Mouse (Mus musculus) liver, embryonic 15.5 days (tissue): ENCODE measurements around the gene Ralgapa1. TPM values are rescaled to one million over a fixed set of nuclear protein-coding genes. Genes with fewer than 3 reads are reported as not detected.
A peak's percentile ranks its signal among the peaks of the same experiment; 100 is the strongest.
"Not testable (repeated sequence)": the region's sequence is repeated elsewhere in the genome, so short reads cannot be mapped to it uniquely, and the experiment has no call there.

ENCODE experiments used
- ATAC-seq: fragments of 200-750 bp; cut with Nextera tagmentation; 2 replicates; pipeline ENCODE4 v1.8.0; 2017; ENCODE audit warnings: moderate number of reproducible peaks, mild to moderate bottlenecking, moderate library complexity; ENCODE audit not compliant: insufficient read depth
- H3K27ac ChIP-seq: fragments of 300-500 bp; sonication (generic); replicated peaks from 2 replicates; pipeline ENCODE4 v1.5.1; 2015; ENCODE audit warnings: mild to moderate bottlenecking, inconsistent platforms
- H3K27me3 ChIP-seq: fragments of 300-500 bp; sonication (generic); 2 replicates; pipeline ENCODE4 v1.6.1; 2015; ENCODE audit warnings: mild to moderate bottlenecking, inconsistent platforms
- H3K36me3 ChIP-seq: fragments of 300-500 bp; sonication (generic); replicated peaks from 2 replicates; pipeline ENCODE4 v1.6.1; 2015; ENCODE audit warnings: moderate library complexity, mild to moderate bottlenecking, inconsistent platforms
- H3K4me1 ChIP-seq: fragments of 300-500 bp; sonication (generic); replicated peaks from 2 replicates; pipeline ENCODE4 v1.6.1; 2015; ENCODE audit warnings: inconsistent platforms
- H3K4me2 ChIP-seq: fragments of 300-500 bp; sonication (generic); 2 replicates; pipeline ENCODE4 v1.6.1; 2015; ENCODE audit warnings: moderate library complexity, mild to moderate bottlenecking, inconsistent platforms
- H3K4me3 ChIP-seq: fragments of 300-500 bp; sonication (generic); replicated peaks from 2 replicates; pipeline ENCODE4 v1.5.1; 2015; ENCODE audit warnings: mild to moderate bottlenecking, inconsistent platforms
- H3K9ac ChIP-seq: fragments of 300-500 bp; sonication (generic); 2 replicates; pipeline ENCODE4 v1.6.1; 2015; ENCODE audit warnings: moderate library complexity, mild to moderate bottlenecking, inconsistent platforms
- H3K9me3 ChIP-seq: fragments of 300-500 bp; sonication (generic); replicated peaks from 2 replicates; pipeline ENCODE4 v1.6.1; 2016; ENCODE audit warnings: inconsistent platforms
- WGBS: fragments of 180-500 bp; shearing (Covaris S2); methylation state at CpG from one replicate; pipeline ENCODE4 v1.1.7; 2015; ENCODE audit warnings: mixed read lengths; ENCODE audit not compliant: insufficient replicate concordance; 5-methylcytosine and 5-hydroxymethylcytosine counted together
- polyA plus RNA-seq: library from polyadenylated mRNA; unstranded; fragments of >200 nt; fragmentation: Nextera tagmentation; extraction: Ambion mirVana; gene quantifications from 2 replicates; pipeline ENCODE4 v1.2.1, GENCODE M21; 2015

Ralgapa1 gene
- polyA plus RNA-seq, 1 experiment from 2014 or later: 3.2 TPM

DNA sequence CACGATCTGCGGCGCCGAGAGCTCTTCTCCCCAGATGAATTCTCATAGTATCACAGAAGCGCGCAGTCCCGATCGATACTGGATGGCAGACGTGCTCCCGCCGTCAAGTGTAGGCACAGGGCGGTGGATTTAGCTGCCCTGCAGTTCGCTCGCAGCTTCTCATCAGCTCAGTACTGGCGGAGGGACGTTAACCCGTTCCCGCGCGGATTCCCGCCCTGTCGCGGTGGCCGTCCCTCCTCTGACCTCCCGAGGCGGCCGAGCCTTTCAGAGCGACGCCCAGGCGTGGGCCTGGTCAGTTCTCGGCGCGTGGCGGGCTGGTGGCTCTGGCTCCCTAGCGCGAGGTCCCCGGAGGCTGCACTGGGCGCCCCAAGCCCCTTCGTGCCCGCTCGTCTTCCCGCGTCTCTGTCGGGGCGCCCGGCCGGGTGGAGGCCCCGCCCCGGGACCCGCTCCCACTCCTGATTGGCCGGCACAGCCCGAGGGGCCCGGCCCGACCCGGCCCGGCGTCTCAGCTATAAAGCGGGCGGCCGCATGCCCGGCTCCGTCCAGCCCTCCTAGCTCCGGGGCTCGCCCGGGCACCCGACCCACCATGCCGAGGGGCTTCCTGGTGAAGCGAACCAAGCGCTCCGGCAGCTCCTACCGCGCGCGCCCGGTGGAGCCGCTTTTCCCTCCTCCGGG lies 221.9 kb downstream of the Ralgapa1 start, which contains the start of gene Insm2:
TSS of gene Insm2 (plus strand) at position 541 of the 675 bp plus-strand sequence.
- peaks cover 22% of the 10 kb centered on the region for H3K4me1 ChIP-seq
- peak within 1 kb of the TSS; percentile 69 for H3K4me2 ChIP-seq
- no peaks in the 10 kb centered on the region for H3K36me3 ChIP-seq
- no peaks in the 10 kb centered on the region for H3K9me3 ChIP-seq
- no peak for ATAC-seq
- no peak within 1 kb of the TSS for H3K27ac ChIP-seq
- no peak within 1 kb of the TSS for H3K9ac ChIP-seq
- WGBS: 2% methylated on average over 77 of the region's 77 CpGs
- peaks cover 69% of the 10 kb centered on the region for H3K27me3 ChIP-seq
- peak within 1 kb of the TSS; percentile 46 for H3K4me3 ChIP-seq

DNA sequence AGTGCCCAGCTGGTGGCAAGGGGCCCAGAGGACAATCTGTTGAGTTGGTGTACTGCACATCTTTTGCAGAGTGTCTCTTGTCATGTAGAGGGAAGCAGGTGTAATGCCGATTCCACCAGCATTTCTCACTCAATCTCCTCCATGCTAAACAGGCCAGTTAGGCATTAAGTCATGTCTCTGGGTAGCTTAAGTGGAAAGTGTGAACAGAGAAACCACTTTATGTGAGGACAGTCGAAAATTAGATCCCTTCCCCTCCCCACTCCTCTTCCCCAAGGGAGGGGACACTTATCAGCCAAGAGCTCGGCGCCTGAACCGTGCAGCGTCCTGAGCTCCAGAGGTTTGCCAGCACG lies 222.5 kb downstream of the Ralgapa1 start:
- no peak overlapping the region for H3K27ac ChIP-seq
- no peak for ATAC-seq
- H3K4me2 ChIP-seq: peak overlapping the region; percentile 69
- no peaks in the 10 kb centered on the region for H3K9me3 ChIP-seq
- 0 out of 2 replicates have a peak overlapping the region, but pooled peaks have one; percentile 46 for H3K4me3 ChIP-seq
- peaks cover 22% of the 10 kb centered on the region for H3K4me1 ChIP-seq
- no peak overlapping the region for H3K9ac ChIP-seq
- WGBS: 6% methylated on average over 7 of the region's 7 CpGs
- no peaks in the 10 kb centered on the region for H3K36me3 ChIP-seq
- peaks cover 69% of the 10 kb centered on the region for H3K27me3 ChIP-seq

DNA sequence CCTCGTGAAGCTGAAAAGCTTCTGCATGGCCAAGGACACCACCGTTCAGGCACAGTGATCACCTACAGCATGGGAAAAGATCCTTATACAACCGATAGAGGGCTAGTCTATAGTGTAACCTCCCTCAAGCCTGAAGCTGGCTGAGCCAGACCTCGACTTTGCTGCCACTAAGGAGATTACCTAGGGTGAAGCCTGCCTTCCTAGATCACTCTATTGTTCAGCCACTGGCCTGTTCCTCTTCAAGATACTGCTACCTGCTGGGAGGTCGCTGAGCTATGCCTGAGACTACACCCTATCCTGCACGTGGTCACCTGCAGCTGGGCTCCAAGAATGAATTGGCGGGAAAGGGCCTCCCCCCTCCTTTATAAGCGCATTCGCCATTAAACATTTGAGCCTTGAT lies 234.0 kb downstream of the Ralgapa1 start:
- WGBS: 46% methylated on average over 9 of the region's 9 CpGs
- not testable (repeated sequence) for H3K27me3 ChIP-seq, ATAC-seq, H3K4me1 ChIP-seq, H3K9me3 ChIP-seq, H3K36me3 ChIP-seq, H3K27ac ChIP-seq, H3K9ac ChIP-seq, H3K4me2 ChIP-seq, H3K4me3 ChIP-seq

DNA sequence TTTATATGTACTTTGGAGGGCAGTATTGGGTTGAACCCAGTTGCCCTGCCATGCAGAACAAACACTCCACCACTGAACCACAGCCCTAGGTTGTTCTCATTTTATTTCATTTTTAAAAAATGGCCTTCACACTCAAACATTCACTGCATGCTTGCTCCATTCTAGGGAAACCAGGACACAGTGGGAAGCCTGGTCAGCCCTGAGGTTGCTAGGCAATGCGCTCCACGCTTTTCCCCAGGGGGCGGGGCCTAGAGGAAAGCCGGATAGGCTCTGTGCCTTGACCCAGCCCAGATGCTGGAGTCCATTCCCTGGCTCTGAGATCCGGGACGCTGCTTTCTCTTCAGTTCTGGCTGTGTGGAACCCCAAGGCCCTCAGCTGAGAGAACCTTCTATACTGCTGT lies 247.2 kb downstream of the Ralgapa1 start:
- H3K4me2 ChIP-seq: no peak overlapping the region
- H3K27ac ChIP-seq: no peak overlapping the region
- ATAC-seq: no peak
- H3K9me3 ChIP-seq: no peaks in the 10 kb centered on the region
- 10% methylated on average over 6 of the region's 6 CpGs for WGBS
- H3K9ac ChIP-seq: no peak overlapping the region
- H3K4me3 ChIP-seq: no peak overlapping the region
- H3K36me3 ChIP-seq: no peaks in the 10 kb centered on the region
- H3K27me3 ChIP-seq: no peaks in the 10 kb centered on the region
- no peaks in the 10 kb centered on the region for H3K4me1 ChIP-seq

DNA sequence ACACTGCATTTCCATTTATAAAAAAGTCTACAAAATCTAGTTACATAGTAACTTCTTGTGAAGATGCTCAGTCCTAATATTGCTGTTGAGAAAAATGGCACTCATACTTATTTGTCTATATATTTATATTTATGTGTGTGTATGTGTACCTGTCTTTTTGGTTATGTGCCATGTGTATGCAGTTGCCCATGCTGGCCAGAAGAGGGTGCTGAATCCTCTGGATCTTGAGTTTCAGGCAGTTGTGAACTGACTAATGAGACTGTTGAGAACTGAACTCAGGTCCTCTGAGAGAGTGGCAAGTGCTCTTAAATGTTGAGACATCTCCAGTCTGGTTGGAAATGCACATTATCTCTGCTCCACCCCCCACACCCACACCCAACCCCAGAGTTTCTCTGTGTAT lies 247.9 kb downstream of the Ralgapa1 start:
- Histone ChIP-seq H3K9ac (no peak overlapping the region), H3K9me3 (no peaks in the 10 kb centered on the region), H3K27me3 (no peaks in the 10 kb centered on the region), H3K4me2 (no peak overlapping the region), H3K4me1 (no peaks in the 10 kb centered on the region), H3K36me3 (no peaks in the 10 kb centered on the region), H3K27ac (no peak overlapping the region), H3K4me3 (no peak overlapping the region)
- ATAC-seq: no peak

DNA sequence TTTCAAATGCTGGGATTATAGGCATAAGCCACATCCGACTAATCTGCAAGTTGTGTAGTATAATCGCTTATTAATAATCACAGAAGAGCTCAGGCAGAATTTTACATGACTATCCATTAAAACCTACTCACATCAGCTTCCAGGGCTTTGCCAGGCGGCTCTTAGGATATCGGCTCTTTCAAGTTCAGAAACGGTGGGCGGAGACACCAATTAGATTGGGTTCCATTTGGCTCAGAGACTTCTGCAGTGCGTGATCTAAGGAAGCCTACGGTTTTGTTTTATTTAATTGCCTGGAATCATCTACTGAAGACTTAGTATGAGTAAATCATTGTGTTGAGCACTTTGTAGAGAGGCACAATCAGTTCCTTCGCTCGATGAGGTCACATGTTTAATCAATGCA lies 249.3 kb downstream of the Ralgapa1 start:
- Histone ChIP-seq H3K4me1 (no peaks in the 10 kb centered on the region), H3K27me3 (no peaks in the 10 kb centered on the region), H3K36me3 (no peaks in the 10 kb centered on the region), H3K27ac (no peak overlapping the region), H3K9me3 (no peaks in the 10 kb centered on the region), H3K4me3 (no peak overlapping the region), H3K9ac (no peak overlapping the region), H3K4me2 (no peak overlapping the region)
- no peak for ATAC-seq
- WGBS: 74% methylated on average over 10 of the region's 10 CpGs

DNA sequence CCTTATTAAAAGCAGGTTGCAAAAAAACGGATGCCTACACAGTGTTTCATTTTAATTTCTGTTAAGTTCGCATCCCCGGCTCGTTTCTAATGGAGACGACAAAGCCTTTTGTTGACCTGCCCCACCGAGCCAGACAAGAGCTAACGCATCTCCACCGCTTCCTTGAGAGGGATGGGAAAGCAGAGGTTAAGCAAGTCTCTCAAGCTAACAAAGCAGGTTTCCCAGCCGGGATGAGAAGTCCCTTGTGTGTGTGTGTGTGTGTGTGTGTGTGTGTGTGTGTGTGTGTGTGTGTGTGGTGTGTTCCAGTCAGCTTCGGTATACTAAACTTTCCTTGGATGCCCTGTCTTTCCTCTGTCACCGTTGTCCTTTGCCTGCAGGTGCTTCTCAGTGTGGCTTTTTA lies 249.8 kb downstream of the Ralgapa1 start:
- WGBS: 71% methylated on average over 11 of the region's 11 CpGs
- ATAC-seq: no peak
- Histone ChIP-seq H3K4me3 (no peak overlapping the region), H3K27me3 (no peaks in the 10 kb centered on the region), H3K4me1 (no peaks in the 10 kb centered on the region), H3K4me2 (no peak overlapping the region), H3K9ac (no peak overlapping the region), H3K36me3 (no peaks in the 10 kb centered on the region), H3K9me3 (no peaks in the 10 kb centered on the region), H3K27ac (no peak overlapping the region)

DNA sequence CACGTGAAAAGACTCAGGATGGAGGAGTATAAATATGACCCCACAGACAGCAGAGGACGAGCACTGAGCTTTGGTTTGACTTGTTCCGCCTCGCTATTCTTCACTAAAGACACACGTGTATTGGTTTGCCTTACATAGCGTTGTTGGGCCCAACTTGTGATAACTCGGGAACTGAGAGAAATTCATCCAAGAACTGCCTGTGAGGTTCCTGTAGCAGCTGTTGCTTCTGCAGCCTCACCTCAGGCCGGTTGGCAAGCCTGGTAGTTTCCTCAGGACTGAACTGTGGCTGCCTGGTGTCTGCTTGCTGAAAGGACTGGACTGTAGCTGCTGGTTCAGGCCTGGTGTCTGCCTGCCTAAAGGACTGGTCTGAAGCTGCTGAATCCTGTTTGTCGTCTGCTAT lies 250.3 kb downstream of the Ralgapa1 start:
- no peaks in the 10 kb centered on the region for H3K9me3 ChIP-seq
- no peak overlapping the region for H3K27ac ChIP-seq
- no peaks in the 10 kb centered on the region for H3K36me3 ChIP-seq
- WGBS: 69% methylated on average over 9 of the region's 9 CpGs
- H3K9ac ChIP-seq: no peak overlapping the region
- H3K4me2 ChIP-seq: no peak overlapping the region
- H3K4me3 ChIP-seq: no peak overlapping the region
- ATAC-seq: no peak
- no peaks in the 10 kb centered on the region for H3K4me1 ChIP-seq
- H3K27me3 ChIP-seq: no peaks in the 10 kb centered on the region

DNA sequence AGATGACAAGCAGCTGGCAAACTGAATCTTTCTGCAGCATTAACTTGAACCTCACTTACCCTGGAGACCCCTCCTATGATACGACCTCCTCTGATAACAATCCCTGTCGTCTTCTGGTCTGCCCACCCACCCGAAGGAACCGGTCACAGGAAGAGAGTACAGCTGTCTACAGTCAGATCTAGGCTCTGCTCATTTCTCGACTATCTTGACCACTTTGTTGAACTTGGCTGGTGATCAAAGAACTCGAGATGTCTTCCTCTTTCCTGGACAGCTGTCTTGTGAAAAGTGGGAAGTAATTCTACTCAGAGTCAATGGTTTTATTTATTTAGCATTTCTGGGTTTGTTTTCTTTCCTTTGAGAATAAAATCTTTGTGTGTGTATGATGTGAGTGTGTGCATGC lies 251.3 kb downstream of the Ralgapa1 start:
- no peaks in the 10 kb centered on the region for H3K27me3 ChIP-seq
- H3K4me3 ChIP-seq: no peak overlapping the region
- H3K9ac ChIP-seq: no peak overlapping the region
- no peak for ATAC-seq
- H3K27ac ChIP-seq: no peak overlapping the region
- H3K9me3 ChIP-seq: no peaks in the 10 kb centered on the region
- H3K4me2 ChIP-seq: no peak overlapping the region
- no peaks in the 10 kb centered on the region for H3K36me3 ChIP-seq
- WGBS: 20% methylated on average over 6 of the region's 6 CpGs
- no peaks in the 10 kb centered on the region for H3K4me1 ChIP-seq

DNA sequence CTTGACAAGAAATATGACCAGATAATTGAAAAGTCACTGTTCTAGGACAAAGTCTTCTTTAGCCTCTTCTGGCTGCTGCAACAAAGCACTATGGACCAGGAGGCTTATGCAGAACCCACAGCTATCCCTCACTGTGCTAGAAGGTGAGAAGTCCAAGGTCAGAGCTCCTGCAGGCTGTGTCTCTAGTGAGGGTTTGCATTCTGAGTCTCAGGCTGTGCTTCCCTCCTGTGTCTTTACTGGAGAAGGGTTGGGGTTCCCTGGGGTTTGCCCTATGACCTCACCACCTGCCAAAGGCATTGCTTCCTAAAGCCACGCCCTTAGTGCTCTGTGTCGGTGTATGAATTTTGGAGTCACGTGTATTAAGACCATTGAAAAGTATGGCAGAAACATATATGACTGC lies 252.5 kb downstream of the Ralgapa1 start:
- H3K4me2 ChIP-seq: no peak overlapping the region
- no peak overlapping the region for H3K27ac ChIP-seq
- H3K4me1 ChIP-seq: no peaks in the 10 kb centered on the region
- 63% methylated on average over 3 of the region's 3 CpGs for WGBS
- H3K9me3 ChIP-seq: no peaks in the 10 kb centered on the region
- H3K4me3 ChIP-seq: no peak overlapping the region
- no peaks in the 10 kb centered on the region for H3K27me3 ChIP-seq
- no peak for ATAC-seq
- no peaks in the 10 kb centered on the region for H3K36me3 ChIP-seq
- no peak overlapping the region for H3K9ac ChIP-seq

DNA sequence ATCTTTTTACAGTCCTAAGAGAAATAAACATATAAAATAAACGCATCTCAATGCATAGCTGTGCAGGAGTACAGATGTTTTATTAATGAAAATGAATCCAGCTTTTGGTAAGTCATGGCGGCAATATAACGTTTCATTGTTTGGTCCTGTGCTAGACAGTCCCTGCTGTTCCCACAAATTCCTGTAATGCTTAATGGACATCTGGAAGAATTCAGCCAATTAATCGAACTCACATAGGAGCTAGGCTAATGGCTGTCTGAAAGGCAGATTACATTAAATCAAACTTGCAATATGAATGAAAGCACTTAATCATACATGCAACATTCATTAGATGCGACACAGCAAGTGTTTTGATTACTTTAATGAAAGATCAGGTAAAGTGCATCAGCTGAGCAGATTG lies 254.1 kb downstream of the Ralgapa1 start:
- H3K9ac ChIP-seq: no peak overlapping the region
- no peak for ATAC-seq
- H3K4me2 ChIP-seq: no peak overlapping the region
- WGBS: 68% methylated on average over 5 of the region's 5 CpGs
- no peak overlapping the region for H3K4me3 ChIP-seq
- no peaks in the 10 kb centered on the region for H3K27me3 ChIP-seq
- H3K36me3 ChIP-seq: no peaks in the 10 kb centered on the region
- H3K4me1 ChIP-seq: no peaks in the 10 kb centered on the region
- H3K27ac ChIP-seq: no peak overlapping the region
- H3K9me3 ChIP-seq: no peaks in the 10 kb centered on the region

DNA sequence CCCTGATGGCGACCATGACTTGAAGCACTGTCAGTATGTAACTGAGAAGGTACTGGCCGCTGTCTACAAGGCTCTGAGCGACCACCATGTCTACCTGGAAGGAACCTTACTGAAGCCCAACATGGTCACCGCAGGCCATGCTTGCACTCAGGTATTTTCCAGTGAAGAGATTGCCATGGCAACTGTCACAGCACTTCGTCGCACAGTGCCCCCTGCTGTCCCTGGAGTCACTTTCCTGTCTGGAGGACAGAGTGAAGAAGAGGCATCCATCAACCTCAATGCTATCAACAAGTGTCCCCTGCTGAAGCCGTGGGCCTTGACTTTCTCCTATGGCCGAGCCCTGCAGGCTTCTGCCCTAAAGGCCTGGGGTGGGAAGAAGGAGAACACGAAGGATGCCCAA lies 255.1 kb downstream of the Ralgapa1 start:
- 63% methylated on average over 9 of the region's 9 CpGs for WGBS

More for the DNA sequence above, 255.1 kb downstream of the Ralgapa1 start:
- no peaks in the 10 kb centered on the region for H3K27me3 ChIP-seq
- H3K4me2 ChIP-seq: no peak overlapping the region
- ATAC-seq: no peak
- H3K9ac ChIP-seq: no peak overlapping the region
- no peaks in the 10 kb centered on the region for H3K36me3 ChIP-seq
- no peaks in the 10 kb centered on the region for H3K9me3 ChIP-seq
- no peak overlapping the region for H3K27ac ChIP-seq
- no peak overlapping the region for H3K4me3 ChIP-seq
- no peaks in the 10 kb centered on the region for H3K4me1 ChIP-seq
